Mouse (Mus musculus) left cerebral cortex, adult 18-20 months (tissue): ENCODE data around the gene Chrnb4. TPM values are rescaled to one million over a fixed set of nuclear protein-coding genes. Genes with fewer than 3 reads are reported as not detected.

Experiments used
- DNase-seq, 2 experiments: peaks; one replicate each; pipeline ENCODE4 v3.0.0; 2021 to 2022; ENCODE audit warnings: low spot score in 2 of 2, mixed read lengths in 1 of 2
- long read RNA-seq, 2 experiments: library from polyadenylated mRNA; stranded (forward); transcript quantifications; one replicate each; pipeline ENCODE4 v2.0.0; 2021
- total RNA-seq, 2 experiments: library from RNA; stranded (reverse); gene quantifications; 2 replicates each; pipeline ENCODE4 v1.2.3; 2021

The Chrnb4 gene
- total RNA-seq = under 1 TPM; 0.09 to 0.28 TPM
- long read RNA-seq, experiment 1 = 0 reads
- long read RNA-seq, experiment 2, partial matches to known transcripts = 1 of 1 reads
- long read RNA-seq, experiment 2, other reads (novel, unspliced or antisense) = 0 of 1 reads

DNA sequence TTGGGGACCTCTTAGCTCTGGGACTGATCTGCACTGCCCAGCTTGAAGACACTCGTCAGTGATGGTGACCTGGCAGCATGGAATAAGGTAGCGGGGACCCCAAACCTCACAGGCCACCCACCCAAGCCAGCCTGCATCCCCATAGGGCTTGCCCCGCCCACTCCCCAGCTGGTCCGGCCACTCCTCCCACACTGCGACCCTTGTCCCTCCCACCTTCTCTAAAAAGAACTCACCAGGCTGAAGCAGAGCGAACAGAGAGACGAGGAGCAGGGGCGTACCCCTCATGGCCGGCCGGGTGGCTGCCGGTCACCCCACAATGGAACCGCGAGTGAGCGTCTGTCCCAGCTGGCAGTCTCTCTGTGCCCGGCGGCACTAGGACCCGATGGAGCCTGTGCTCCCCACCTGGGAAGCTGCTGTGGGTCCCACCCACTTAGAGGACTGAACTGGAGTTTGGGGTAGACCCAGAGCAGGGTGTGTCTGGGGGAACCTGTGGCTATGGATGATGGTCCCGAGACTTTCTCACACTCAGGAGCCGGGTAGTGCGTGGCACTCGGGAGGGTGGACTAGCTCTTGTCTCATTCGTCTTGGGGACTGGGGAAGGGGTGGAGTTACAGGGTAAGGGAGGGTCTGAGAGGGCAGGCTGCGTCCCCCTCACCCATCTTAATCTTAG lies at the start of gene Chrnb4:
Gene Chrnb4, minus strand, starts transcription at position 569 of the 670 bp plus-strand sequence.
- no peak for DNase-seq

DNA sequence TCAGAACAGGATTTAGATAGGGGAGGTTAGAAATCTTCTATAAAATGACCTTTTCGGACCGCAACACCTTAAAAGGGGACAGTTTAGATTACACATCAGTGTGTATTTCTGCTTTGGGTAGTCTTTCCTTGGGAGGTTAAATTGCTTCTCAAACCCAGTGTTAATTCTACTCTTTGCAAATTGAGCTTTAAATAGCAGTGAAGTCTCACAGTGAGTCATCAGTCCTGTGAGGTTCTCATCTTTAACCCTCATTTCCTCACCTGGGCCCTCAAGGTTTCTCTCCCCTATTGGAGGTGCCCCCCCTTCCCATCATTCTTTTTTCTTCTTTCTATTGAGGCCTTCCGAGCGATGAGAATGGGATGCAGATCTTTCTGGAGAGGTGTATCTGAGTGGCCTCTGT lies 48.3 kb upstream of the Chrnb4 start:
- no peak for DNase-seq

DNA sequence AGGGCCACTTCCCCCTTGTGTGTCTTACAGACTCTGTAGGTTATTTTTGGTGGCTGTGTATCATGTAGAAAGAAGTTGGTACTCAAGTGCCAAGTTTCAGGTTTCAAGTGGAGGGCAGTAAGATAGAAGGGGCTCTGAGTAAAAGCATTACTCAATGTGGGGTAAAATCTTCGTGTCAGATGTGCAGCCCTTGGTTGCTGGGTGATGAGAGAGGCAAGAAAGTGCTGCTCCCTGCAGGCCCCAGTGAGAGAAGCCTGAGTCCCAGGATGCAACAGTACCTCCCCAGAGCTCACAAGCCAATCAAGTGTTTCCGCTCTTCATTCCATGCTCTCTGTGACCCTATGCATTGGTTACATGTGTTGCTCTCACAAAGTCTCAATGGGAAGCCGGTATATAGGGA lies 47.5 kb upstream of the Chrnb4 start:
- DNase-seq = no peak

DNA sequence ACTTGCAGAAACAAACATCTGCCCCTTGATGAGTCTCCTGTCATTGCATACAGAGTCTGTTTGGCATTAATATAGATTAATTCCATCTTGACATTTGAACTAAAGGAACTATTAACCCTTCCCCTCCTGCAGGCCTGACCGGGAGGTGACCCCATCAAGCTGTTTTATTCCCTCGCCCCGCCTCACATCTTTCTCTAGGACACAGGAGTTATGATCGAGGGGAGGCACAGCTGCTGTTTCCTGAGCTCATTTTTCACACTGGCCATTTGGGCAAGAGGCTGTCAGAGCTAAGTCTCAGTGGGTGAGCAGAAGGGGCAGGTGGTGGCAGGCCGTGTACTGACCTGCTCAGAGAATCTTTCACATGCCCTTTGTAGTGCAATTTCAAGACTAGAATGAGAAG lies 41.6 kb upstream of the Chrnb4 start:
- DNase-seq = no peak

DNA sequence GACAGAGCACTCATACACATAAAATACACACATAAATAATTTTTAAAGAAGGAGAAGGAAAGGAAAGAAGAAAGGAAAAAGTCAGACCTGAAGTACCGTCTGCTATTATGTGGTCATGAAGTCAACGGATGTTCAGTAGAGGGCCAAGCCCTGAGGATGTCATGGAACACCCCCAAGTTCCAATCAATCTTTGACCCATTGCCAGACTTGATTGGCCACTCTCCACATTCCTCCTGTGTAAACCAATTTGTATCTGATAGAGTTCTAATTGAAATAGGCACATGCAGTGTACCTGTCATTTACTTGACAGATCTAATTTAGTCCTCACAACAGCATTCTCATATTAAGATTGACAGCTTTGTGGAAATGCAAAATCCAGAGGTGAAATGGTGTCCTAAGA lies 40.6 kb upstream of the Chrnb4 start:
- no peak for DNase-seq

DNA sequence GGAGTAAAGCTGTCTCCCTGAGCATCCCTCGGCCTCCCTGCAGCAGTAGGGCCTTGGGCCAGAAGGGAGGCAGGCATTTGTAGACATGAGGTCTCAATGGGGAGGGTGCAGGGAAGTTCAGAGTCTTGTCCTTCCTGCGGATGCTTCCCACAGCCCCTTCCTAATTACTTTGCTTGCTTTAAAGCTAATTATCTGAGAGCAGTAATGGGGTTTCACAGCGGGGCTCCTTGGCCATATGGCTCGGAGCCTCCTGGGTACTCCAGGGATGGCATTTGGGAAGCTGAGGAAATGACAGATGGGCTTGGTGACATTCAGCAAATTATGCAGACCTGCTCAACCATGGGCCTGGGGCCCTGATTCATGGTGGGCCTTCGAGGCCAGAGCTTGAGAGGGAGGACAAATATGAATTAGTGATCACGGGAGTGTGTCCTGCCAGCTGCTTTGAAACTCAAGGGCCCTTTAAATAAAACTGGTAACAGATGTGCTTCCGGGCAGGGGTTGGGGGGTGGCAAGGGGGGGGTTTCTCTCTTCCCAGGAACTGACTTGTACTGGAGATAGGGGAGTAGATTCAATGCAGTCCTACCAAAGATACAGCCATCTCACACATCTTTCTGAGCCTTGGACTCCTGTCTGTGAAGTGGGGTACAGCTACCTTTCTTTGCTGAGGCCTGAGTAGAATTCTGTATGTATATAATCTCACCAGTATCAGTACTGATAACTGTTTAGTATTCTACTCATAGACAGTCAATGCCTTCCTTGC lies 34.8 kb upstream of the Chrnb4 start:
- DNase-seq = no peak

DNA sequence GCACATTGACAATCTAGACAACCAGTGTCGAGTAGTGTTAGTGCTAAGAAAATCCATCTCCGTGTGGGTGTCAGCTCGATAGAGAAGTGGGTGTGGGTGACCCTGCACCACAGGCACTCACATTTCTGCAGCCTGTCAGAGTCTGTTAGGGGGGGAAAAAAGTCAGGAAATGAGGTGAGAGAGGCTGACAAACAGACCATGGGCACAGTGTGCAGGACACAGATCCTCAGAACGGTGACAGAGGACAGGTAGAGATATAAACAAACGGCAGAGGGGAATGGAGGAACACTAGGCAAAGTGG lies 19.3 kb upstream of the Chrnb4 start:
- DNase-seq = no peak

DNA sequence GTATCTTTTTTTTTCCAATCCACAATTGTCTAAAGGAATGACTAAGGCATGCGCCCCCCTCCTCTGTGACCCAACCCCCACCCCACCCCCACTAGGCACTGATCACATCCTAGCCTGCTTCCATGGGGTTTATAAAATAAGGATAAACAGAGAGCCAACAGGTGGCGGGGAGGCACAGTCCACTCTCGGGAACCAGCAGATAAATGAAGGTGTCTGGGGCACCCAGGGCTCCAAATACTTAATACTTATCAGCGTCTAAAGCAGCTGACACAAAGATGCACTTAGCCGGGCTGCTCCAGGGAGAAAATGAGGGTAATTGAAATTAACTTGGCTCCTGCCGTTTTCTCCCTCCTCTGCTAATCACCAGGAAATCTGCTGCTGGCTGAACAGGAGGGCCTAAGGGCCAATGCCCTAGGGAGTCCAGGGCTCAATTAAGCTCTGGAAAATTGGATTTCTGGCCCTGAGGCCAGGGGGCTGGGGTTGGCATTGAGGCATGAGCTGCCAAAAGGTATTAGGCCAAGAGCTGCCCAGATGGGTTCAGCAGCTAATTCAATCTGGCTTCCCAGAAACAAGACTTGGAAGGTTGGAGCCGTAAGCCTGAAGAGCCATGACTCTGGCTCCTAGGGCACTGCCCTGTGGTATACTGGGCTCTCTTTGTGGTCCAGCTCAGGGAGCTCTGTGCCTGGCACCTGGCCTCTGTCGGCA lies 18.8 kb upstream of the Chrnb4 start:
- DNase-seq = no peak

DNA sequence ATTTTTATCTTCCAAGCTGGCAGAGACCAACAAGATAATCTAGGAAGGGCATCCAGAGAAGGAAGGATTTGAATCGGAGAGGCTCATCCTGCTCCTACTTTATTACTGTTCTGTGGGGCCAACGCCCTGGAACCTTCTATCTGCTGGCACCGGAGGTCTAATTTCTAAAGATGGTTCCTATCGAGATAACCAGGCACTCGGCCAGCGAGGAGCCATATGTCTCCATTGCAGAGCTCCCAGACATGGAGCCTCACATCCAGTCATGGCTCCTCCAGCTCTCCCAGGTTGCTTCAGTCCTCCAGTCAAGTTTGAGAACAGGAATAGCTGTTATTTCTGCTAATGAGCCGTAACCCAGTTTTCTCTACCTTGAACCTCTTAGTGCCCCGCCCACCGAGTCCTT lies 16.7 kb upstream of the Chrnb4 start:
- no peak for DNase-seq

DNA sequence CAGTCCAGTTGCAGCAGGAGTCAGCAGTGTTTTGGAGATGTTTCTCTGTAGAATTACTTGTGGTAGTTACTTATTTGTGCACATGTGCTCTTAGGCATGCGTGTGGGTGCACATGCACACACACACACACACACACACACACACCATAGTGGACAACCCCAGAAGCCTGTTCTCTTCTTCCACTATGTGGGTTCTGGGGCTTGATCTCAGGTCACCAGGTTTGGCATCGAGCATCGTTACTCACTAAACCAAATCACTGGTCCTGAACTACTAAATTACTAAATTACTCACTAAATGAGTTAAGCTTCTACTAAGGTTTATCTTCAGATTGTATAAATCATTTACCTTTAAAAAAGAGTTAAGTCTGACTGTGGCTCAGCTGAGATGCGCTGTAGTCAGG lies 9.5 kb upstream of the Chrnb4 start:
- no peak for DNase-seq

DNA sequence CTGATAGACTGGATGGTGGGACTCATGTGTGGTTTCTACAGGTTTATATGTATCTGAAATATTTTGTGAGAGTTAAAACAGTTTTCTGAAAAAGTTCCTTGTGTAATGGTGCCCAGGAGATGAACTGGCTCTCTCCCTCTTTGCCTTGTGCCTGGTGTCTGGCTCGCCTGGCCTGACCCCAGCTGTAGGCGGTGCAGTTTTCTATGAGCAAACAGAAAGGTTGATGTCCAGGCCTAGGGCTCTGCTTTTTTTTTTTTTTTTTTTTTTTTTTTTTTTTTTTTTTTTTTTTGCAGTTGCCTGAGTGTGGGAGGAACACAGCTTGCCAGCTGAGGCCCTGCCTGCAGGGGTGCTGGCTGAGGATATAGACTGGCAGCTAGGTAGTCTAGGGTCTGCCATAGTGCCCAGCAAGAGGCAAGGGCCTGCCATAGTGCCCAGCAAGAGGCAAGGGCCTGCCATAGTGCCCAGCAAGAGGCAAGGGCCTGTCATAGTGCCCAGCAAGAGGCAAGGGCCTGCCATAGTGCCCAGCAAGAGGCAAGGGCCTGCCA lies 6.9 kb upstream of the Chrnb4 start:
- no peak for DNase-seq

DNA sequence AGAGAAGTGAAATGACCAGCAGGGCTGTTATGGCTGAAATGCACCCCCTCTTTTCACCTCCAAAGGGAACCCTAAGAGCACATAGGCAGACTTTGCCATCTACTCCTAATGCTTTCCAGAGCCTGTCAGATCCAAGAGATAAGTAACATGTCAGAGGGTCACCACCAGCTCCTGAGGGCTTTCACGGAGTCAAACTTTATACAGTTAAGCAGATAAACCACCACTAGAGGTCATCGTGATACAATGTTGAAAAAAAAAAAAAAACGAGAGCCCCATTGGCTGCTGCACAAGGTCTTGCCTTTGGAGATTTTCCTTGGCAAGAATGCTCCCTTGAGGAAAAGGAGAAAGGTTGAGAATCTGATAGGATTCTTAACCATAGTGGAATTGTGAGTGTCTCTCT lies 1.8 kb downstream of the Chrnb4 start:
- DNase-seq = no peak

DNA sequence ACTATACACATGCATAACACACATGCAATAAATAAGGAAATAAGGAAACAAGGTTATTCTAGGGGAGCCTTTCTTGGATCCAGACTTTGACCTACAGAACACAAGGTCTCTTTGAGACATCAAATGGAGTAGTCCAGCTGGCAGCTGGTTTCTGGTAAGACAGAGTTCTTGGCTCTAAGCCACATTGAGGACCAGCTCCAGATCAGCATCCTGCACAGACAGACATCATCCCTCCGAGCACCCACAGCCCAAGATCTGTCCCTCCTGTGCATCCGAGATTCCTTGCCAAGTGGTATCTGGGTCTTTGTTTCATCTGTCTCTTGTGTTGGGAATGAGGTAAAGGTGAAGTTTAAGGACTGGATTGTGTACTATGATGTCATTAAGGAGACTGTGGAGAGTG lies 3.6 kb downstream of the Chrnb4 start:
- no peak for DNase-seq

DNA sequence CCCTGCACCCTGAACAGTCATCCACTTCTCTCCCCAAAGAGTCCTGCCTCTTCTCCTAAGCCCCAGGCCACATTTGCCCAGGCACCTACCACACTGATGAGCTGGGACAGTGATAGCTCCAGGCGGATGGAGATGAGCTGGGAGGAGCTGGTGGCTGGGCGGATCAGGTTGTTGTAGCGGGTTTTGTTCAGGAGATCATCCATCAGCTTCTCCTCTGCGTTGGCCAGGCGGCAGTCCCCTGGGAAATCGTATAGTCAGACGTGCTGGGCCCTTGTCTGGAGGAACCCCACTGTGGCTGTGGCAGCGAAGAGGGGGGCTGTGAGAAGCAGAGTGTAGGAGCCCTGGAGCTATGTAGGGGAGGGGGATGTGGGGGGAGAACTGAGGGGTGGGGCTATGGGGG lies 4.9 kb downstream of the Chrnb4 start:
- no peak for DNase-seq

DNA sequence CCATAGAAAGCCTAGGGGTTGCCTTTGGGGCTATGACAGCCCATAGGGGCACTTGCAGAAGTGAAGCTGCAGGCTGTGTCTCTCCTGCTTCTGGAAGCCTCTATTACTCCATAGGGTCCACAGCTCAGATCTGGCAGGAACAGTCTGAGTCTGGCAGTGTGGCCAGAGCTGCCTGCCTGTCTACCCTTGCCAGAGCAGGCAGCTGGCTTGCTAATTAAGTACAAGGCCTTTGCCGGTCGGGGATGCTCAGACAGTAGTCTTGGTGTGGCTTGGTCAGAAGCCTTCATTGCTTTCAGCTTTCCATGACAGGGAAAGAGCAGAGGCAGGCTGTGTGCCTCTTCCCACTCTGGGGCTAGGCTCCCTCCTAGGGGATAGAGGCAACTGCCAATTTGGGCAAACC lies 7.2 kb downstream of the Chrnb4 start:
- DNase-seq = no peak

DNA sequence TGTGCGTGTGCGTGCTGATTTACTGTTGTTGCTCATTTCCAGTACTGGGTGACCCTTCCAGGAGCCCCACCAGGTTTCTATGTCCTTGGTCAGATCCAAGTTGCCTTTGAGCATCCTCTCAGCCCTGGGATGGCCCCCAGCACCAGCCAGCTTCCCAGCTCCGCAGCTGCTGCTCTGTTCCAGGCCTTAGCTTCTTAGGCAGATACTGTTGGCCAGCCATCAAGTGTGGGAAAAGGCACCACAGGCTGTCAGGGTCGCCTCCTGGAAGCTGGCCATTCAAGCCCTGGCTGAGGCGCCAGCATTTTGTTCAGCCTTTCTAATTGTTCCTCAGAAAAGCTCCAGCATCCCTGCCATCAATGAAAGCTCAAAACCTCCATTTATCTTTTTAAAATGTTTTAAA lies 8.6 kb downstream of the Chrnb4 start:
- DNase-seq = no peak

DNA sequence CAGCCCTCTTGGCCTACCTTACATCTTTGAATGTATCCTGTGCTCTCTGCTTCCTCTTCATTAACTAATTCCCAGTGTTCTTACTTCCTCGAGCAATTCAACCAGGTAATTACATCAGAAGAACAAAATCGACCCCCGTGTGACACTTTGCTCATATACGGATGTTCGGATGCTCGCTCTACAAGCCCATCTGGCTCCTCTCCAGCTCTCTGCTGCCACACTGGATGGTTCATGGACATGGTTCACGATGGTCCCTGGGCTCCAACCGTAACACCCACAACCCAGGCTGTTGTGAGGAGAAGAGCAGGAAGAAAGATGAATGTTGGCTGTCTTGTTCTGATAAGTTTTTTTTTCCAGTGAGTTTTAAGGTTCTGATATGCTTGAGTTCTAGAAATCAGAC lies 9.6 kb downstream of the Chrnb4 start:
- DNase-seq = no peak

DNA sequence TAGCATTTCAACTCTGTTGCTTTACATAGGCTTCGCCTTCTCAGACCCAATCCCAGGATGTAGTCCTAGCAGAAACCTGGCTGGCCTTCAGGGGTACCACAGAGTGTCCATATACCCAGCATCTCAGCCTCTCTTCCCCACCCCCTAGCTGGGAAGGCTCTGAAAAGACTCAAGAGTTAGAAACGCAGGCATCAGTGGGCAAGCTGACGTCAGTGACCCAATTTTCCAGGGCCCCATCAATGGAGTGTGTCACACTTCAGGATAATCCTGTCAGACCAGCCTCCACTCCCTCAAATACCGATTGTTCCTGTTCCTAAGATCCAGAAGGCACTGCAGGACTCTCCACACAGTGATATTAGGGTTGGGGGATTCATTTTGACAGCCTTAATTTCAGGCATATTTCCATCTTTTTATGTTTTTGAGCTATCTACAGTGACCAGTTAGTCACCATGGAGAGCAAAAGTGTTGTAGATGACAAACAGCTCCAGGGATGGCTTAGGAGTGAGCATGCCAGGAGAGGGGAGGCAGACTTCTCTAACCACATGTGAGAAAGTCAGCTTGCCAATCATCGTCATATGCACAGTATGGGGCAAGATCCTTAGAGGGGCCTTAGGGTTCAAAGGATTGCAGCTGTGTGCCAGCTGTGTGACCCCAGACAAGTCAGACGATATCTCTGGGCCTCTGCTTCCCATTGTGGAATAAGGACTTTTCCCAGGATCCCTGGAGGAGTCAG lies 17.0 kb downstream of the Chrnb4 start:
- DNase-seq = no peak

DNA sequence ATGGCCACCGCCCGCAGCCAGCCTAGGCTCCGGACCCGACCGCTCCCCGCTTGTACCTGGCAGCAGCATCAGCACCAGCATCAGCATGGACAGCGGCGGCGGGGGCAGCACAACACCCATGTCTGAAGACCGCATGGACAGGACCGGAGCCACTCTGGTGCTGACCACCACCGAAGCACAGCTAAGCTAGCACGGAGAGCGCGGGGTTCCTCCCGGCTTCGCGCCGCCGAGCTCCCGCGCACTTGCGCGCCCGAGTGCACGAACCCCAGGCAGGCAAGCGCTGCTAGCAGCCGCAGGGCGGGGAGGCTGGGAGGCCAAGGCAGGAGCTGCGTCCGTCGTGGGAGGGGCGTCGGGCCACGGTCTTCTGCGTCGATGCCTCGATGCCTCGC lies 22.3 kb downstream of the Chrnb4 start, which contains the start of gene Chrna3:
Gene Chrna3, minus strand, starts transcription at position 288 of the 389 bp plus-strand sequence.
- no peak for DNase-seq

DNA sequence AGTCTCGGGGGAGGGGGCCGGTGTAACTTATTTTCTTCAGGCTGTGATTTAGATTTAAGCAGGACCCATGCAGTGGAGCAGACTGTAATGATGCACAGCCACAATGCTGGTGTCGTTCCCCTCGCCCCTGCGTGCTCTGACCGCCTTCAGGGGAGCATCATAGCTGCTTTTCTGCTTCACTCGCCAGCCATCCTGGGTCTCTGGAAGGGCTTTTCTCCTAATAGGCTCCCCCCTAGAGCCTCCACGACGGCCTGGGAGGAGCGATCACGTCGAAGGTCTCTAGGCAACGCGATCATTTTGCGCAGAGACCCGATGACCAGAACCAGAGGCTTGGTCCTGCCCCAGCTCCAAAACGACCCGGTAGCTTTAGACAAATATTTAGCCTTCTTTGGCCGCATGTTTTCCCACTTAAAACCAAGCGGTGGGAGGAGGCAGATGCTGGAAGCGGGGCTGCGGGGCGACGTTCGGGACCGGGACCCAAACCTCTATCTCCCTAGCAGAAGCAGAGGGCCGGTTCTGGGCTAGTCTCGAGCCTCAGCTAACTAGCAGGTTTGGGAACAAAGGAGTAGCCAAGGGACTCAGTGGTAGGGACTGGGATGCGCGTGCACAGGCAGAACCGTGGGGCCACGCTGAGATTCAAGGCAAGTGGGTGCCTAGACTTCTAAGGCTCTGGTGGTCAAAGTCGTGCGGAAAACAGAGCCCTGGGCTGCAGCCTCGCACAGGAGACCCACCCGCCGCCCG lies 22.9 kb downstream of the Chrnb4 start:
- DNase-seq = no peak
